Mouse (Mus musculus) intestine, embryonic 15.5 days (tissue): Measurements from ENCODE around the gene Tmem202. TPM values are rescaled to one million over a fixed set of nuclear protein-coding genes. Genes with fewer than 3 reads are reported as not detected.

ENCODE experiments used
- ATAC-seq: fragments of 200-750 bp; cut with Nextera tagmentation; 2 replicates; pipeline ENCODE4 v1.8.0; 2017; ENCODE audit warnings: moderate TSS enrichment, moderate library complexity
- H3K27ac ChIP-seq: fragments of 300-500 bp; sonication (generic); 2 replicates; pipeline ENCODE4 v1.5.1; 2015; ENCODE audit warnings: mild to moderate bottlenecking, inconsistent platforms
- H3K27me3 ChIP-seq: fragments of 300-500 bp; sonication (generic); replicated peaks from 2 replicates; pipeline ENCODE4 v1.6.1; 2015; ENCODE audit warnings: inconsistent platforms
- H3K36me3 ChIP-seq: fragments of 300-500 bp; sonication (generic); 2 replicates; pipeline ENCODE4 v1.6.1; 2015; ENCODE audit warnings: inconsistent platforms
- H3K4me1 ChIP-seq: fragments of 300-500 bp; sonication (generic); replicated peaks from 2 replicates; pipeline ENCODE4 v1.6.1; 2015; ENCODE audit warnings: inconsistent platforms
- H3K4me2 ChIP-seq: fragments of 300-500 bp; sonication (generic); replicated peaks from 2 replicates; pipeline ENCODE4 v1.6.1; 2015; ENCODE audit warnings: mild to moderate bottlenecking, inconsistent platforms
- H3K4me3 ChIP-seq: fragments of 300-500 bp; sonication (generic); replicated peaks from 2 replicates; pipeline ENCODE4 v1.5.1; 2015; ENCODE audit warnings: inconsistent platforms
- H3K9ac ChIP-seq: fragments of 300-500 bp; sonication (generic); 2 replicates; pipeline ENCODE4 v1.6.1; 2015; ENCODE audit warnings: inconsistent platforms
- H3K9me3 ChIP-seq: fragments of 300-500 bp; sonication (generic); 2 replicates; pipeline ENCODE4 v1.6.1; 2016; ENCODE audit warnings: inconsistent platforms
- WGBS: fragments of 180-500 bp; shearing (Covaris S2); methylation state at CpG from one replicate; pipeline ENCODE4 v1.1.7; 2015; 5-methylcytosine and 5-hydroxymethylcytosine counted together
- polyA plus RNA-seq: library from polyadenylated mRNA; unstranded; fragments of >200 nt; fragmentation: Nextera tagmentation; extraction: Ambion mirVana; gene quantifications from 2 replicates; pipeline ENCODE4 v1.2.1, GENCODE M21; 2015

Tmem202 gene
- polyA plus RNA-seq, 1 experiment from 2014 or later: not detected

GRCm38 (mm10) chr9:59485511-59486075 lies 54.1 kb downstream of the Tmem202 start:
- ATAC-seq: peak; percentile 48
- H3K4me2 ChIP-seq: peak overlapping the region; percentile 74
- peak overlapping the region; percentile 97 for H3K9ac ChIP-seq
- peak overlapping the region; percentile 99 for H3K27ac ChIP-seq
- H3K4me3 ChIP-seq: peak overlapping the region; percentile 96
- no peaks in the 10 kb centered on the region for H3K36me3 ChIP-seq
- H3K9me3 ChIP-seq: no peaks in the 10 kb centered on the region
- under 1% methylated on average over 34 of the region's 34 CpGs for WGBS
- H3K4me1 ChIP-seq: no peaks in the 10 kb centered on the region
- H3K27me3 ChIP-seq: no peaks in the 10 kb centered on the region

GRCm38 (mm10) chr9:59484760-59485159 lies 54.9 kb downstream of the Tmem202 start:
- peak overlapping the region; percentile 97 for H3K9ac ChIP-seq
- H3K4me3 ChIP-seq: peak overlapping the region; percentile 96
- H3K4me2 ChIP-seq: peak overlapping the region; percentile 74
- WGBS: 12% methylated on average over 7 of the region's 7 CpGs
- H3K27ac ChIP-seq: no peak overlapping the region
- no peaks in the 10 kb centered on the region for H3K36me3 ChIP-seq
- ATAC-seq: no peak
- no peaks in the 10 kb centered on the region for H3K27me3 ChIP-seq
- no peaks in the 10 kb centered on the region for H3K9me3 ChIP-seq
- 0 out of 2 replicates have a peak, but pooled peaks cover 3% of the 10 kb centered on the region for H3K4me1 ChIP-seq

- Histone ChIP-seq H3K27me3 (no peaks in the 10 kb centered on the region), H3K4me2 (no peak overlapping the region), H3K9me3 (no peaks in the 10 kb centered on the region), H3K36me3 (no peaks in the 10 kb centered on the region), H3K4me1 (0 out of 2 replicates have a peak, but pooled peaks cover 3% of the 10 kb centered on the region), H3K9ac (no peak overlapping the region), H3K4me3 (no peak overlapping the region), H3K27ac (no peak overlapping the region)
- no peak for ATAC-seq
- WGBS: 23% methylated on average over 1 of the region's 1 CpGs
Measured at GRCm38 (mm10) chr9:59482419-59482818, 57.2 kb downstream of the Tmem202 start.

GRCm38 (mm10) chr9:59476617-59477016 lies 63.0 kb downstream of the Tmem202 start:
- ATAC-seq: no peak
- Histone ChIP-seq H3K4me3 (no peak overlapping the region), H3K27ac (no peak overlapping the region), H3K27me3 (no peaks in the 10 kb centered on the region), H3K4me1 (0 out of 2 replicates have a peak, but pooled peaks cover 3% of the 10 kb centered on the region), H3K4me2 (no peak overlapping the region), H3K36me3 (no peaks in the 10 kb centered on the region), H3K9ac (no peak overlapping the region), H3K9me3 (no peaks in the 10 kb centered on the region)
- WGBS: 86% methylated on average over 2 of the region's 2 CpGs

GRCm38 (mm10) chr9:59474838-59475237 lies 64.8 kb downstream of the Tmem202 start:
- no peak overlapping the region for H3K4me2 ChIP-seq
- no peaks in the 10 kb centered on the region for H3K9me3 ChIP-seq
- no peaks in the 10 kb centered on the region for H3K36me3 ChIP-seq
- no peak overlapping the region for H3K27ac ChIP-seq
- H3K27me3 ChIP-seq: no peaks in the 10 kb centered on the region
- no peak overlapping the region for H3K4me3 ChIP-seq
- ATAC-seq: no peak
- H3K9ac ChIP-seq: no peak overlapping the region
- H3K4me1 ChIP-seq: 0 out of 2 replicates have a peak, but pooled peaks cover under 1% of the 10 kb centered on the region
- 90% methylated on average over 1 of the region's 1 CpGs for WGBS

- 85% methylated on average over 2 of the region's 2 CpGs for WGBS
- H3K9ac ChIP-seq: no peak overlapping the region
- no peaks in the 10 kb centered on the region for H3K4me1 ChIP-seq
- H3K9me3 ChIP-seq: no peaks in the 10 kb centered on the region
- ATAC-seq: no peak
- no peaks in the 10 kb centered on the region for H3K36me3 ChIP-seq
- no peak overlapping the region for H3K4me2 ChIP-seq
- H3K27ac ChIP-seq: no peak overlapping the region
- H3K27me3 ChIP-seq: no peaks in the 10 kb centered on the region
- no peak overlapping the region for H3K4me3 ChIP-seq
Measured at GRCm38 (mm10) chr9:59473171-59473570, 66.5 kb downstream of the Tmem202 start.

GRCm38 (mm10) chr9:59469446-59469845 lies 70.2 kb downstream of the Tmem202 start:
- Histone ChIP-seq H3K36me3 (no peaks in the 10 kb centered on the region), H3K9me3 (no peaks in the 10 kb centered on the region), H3K9ac (no peak overlapping the region), H3K27ac (no peak overlapping the region), H3K4me3 (no peak overlapping the region), H3K4me2 (no peak overlapping the region), H3K4me1 (no peaks in the 10 kb centered on the region), H3K27me3 (no peaks in the 10 kb centered on the region)
- 54% methylated on average over 1 of the region's 1 CpGs for WGBS
- no peak for ATAC-seq

Other genes starting within 250 kb of the Tmem202 start
- 31.1 and 31.3 TPM in 2 replicates for gene Adpgk, start 248.3 kb downstream of the Tmem202 start, polyA plus RNA-seq
- 8.9 and 9.6 TPM in 2 replicates for gene Bbs4, start 186.3 kb downstream of the Tmem202 start, polyA plus RNA-seq
- 11.5 and 12.7 TPM in 2 replicates for gene Arih1, start 53.2 kb downstream of the Tmem202 start, polyA plus RNA-seq
- gene Hexa, start 307 bp downstream of the Tmem202 start, polyA plus RNA-seq: 108 and 120 TPM in 2 replicates
- 3.8 and 4.2 TPM in 2 replicates for gene Celf6, start 38.1 kb upstream of the Tmem202 start, polyA plus RNA-seq
- 23.3 and 23.9 TPM in 2 replicates for gene Parp6, start 77.4 kb upstream of the Tmem202 start, polyA plus RNA-seq
- 1,208 and 1,228 TPM in 2 replicates for gene Pkm, start 116.5 kb upstream of the Tmem202 start, polyA plus RNA-seq
- 1.0 and 1.6 TPM in 2 replicates for gene Gramd2, start 140.3 kb upstream of the Tmem202 start, polyA plus RNA-seq
- 11.2 and 12.0 TPM in 2 replicates for gene Senp8, start 210.9 kb upstream of the Tmem202 start, polyA plus RNA-seq
- 9.5 and 14.0 TPM in 2 replicates for gene Myo9a, start 211.0 kb upstream of the Tmem202 start, polyA plus RNA-seq